Mouse (Mus musculus): ENCODE measurements around the gene Tril.

GRCm38 (mm10) chr6:53816661-53817060 lies 4.0 kb downstream of the Tril start:
- TF ChIP-seq CTCF (IDR thresholded peaks at IDR 0.05; ENCODE audit: control insufficient read depth, insufficient read depth, insufficient replicate concordance, low read depth, low read length) (no peak), POLR2A (IDR thresholded peaks at IDR 0.05; ENCODE audit: control insufficient read depth, low read depth, low read length) (no peak)
